Mouse (Mus musculus): ENCODE measurements at regions not wholly inside any gene's neighbourhood (a gene's known extent, or its start where the extent isn't known, plus 50 kb on each side); places are given as distances from the start of the nearest gene placed in this dataset.

DNA sequence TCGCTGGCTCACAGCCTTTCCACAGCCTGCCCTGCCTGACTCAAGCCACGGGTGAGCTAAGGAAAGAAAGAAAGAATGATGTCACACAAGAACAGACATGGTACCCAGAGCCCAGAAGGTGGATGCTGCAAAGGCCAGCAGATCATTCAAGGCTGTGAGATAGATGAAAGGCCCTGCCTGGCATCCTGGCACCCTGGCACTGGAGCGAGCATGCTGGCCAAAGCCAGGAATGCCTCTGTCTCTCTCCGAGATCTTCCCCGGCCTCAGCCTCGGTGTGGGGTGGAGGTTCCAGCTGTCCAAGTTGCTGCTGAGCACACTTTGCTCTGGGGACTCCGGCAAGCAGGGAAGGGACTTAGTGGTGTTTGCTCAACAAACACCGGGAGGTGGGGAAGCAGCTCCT lies 116.4 kb upstream of the Lhx5 start:
- no peak for DNase-seq (ENCODE audit: low spot score)

DNA sequence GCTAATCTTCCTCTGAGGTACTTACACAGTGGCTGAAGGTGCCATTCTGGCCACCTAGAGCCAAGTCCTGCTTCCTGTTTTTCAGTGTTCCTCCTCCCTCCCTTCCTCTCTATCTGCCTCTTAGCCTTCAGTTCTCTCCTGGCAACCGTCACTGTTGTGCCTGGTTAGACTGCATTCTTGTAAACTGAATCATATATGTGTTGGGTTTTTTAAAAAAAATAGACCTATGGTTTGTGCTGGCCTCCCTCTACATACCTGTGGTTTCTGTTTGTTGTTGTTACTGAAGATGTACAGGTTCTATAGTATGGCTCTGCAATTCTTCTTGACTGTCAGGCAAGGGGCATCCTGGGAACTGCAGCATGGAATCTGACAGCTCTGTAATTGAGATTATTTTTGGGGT lies 112.5 kb upstream of the Lhx5 start:
- DNase-seq (ENCODE audit: low spot score): no peak

DNA sequence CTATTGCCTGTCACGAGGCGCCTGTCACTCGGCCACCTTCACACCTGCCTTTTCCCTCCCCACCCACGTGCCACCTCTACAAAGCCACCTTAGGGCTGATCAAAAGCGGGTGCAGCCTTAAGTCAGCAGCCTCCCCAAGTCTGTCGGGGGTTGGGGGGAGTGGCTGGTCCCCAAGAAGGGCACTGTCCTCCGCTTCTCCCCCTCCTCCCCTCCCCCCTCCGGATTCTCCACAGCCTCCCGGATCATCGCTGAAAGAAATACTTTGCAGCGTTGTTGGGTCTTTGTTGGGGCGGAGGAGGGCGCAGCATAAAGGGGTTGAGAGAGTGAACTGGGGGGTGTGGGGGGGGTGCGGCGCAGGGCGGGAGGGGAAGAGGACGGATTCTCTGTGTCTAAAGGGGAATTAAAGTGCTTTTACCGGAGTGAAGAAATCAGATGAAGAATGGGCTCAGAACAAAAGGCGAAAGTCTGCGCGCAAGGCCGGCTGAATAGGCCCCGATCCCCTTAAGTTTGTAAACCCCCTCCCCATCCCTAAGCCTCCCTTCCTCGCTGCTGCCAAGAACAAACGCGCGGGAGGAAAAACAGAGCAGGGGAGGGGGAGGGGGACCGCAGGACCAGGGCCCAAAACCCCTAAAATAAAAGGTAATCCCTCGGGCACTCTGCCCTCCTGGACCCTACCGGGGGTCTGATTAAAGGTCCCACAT lies 109.3 kb upstream of the Lhx5 start:
- no peak for DNase-seq (ENCODE audit: low spot score)

DNA sequence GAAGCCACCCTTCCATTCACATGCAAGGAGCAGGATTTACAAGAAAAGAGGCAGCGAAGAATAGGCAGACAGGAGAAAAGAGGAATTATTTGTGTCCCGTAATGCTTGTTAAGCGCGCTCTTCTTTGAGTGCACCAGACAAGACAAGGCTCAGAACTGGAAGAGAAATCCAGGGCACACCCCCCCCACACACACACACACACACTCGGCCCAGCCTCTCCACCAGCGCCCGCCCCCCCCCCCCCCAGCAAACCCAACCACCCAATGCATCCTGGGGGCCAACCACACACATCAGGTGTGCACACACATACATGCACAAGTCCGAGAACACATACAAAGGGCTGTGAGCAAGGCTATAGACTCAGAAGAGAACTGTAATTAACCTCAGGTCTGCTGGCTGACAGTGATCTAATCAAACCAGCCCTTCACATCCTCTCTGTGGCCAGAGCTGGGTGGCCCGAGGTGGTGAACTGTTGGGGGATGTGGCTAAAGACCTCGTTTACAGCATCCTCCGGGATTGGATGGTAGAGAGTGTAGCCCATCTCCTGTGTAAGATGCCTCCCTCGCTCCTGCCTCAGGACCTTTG lies 108.7 kb upstream of the Lhx5 start:
- DNase-seq (ENCODE audit: low spot score): no peak

DNA sequence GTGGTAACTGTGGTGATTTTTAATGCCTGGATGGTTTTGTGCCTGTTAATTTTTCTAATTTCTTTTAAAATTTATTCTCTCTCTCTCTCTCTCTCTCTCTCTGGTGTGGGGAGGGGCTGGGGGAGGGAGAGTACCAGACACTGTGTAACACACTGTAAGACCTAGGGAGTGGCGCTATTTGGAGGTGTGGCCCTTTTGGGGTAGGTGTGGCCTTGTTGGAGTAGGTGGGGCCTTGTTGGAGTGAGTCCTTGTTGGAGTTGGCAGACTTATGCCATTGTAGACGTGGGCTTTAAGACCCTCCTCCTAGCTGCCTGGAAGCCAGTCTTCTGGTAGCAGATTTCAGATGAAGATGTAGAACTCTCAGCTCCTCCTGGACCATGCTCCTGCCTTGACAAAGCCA lies 107.4 kb upstream of the Lhx5 start:
- DNase-seq (ENCODE audit: low spot score): no peak

DNA sequence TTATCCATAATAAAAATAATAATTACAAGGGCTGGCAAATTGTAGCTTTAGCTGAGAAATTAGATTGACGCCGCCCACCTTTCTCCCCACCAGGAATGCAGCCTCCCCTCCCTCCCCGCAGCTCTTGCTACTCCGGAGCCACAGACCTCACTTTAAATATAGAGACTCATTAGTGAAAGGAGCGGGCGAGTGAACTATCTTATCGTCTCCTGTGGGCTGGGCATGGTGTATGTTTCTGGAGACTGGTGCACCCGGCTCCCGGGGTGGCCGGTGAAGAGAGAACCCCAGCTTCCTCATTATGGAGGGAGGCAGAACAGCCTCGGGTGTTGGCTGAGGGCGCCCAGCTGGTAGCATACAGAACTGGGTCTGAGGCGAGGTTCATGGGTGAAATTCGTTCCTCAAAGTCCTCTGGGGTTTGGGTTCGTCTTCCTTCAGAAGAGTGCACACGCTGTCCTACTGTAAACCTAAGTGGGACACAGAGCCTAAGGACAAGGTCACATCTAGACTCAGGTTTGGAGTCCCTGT lies 106.1 kb upstream of the Lhx5 start:
- DNase-seq (ENCODE audit: low spot score): no peak

DNA sequence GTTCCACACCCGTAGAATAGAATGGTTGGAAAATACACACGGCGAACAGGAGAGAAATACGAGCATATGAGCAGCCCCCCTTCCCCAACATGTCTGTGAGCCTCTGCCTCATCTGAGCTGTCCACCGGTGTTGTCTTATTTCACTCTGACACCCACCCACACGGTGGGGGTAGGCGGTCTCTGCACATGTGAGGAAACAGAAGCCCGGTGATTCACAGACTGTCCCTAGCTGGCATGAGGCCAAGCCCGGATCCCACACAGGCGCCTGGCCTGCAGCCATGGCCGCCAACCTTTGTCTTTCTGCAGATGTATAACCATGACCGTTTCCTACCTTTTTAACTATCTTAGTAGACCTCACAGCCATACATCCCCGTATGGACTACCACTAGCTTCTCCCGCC lies 99.5 kb upstream of the Lhx5 start:
- no peak for DNase-seq (ENCODE audit: low spot score)

DNA sequence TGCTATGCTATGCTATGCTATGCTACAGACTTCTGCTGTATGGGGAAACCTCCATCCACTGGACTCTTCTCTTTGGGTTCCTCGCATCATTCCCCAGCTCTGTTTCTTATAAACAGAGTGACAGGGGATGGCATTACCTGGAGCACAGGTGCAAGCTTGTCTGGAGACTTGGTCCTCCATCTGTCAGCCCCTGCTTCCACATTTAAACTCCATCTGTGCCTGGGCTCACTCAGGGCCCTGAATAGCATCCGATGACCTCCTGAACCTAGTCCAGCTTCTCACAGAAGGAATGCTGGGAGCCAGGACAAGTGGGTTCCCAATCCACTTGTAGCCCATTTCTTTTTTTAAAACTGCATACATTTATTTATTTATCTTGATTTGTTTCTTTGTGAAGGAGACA lies 92.3 kb upstream of the Lhx5 start:
- DNase-seq (ENCODE audit: low spot score): no peak

DNA sequence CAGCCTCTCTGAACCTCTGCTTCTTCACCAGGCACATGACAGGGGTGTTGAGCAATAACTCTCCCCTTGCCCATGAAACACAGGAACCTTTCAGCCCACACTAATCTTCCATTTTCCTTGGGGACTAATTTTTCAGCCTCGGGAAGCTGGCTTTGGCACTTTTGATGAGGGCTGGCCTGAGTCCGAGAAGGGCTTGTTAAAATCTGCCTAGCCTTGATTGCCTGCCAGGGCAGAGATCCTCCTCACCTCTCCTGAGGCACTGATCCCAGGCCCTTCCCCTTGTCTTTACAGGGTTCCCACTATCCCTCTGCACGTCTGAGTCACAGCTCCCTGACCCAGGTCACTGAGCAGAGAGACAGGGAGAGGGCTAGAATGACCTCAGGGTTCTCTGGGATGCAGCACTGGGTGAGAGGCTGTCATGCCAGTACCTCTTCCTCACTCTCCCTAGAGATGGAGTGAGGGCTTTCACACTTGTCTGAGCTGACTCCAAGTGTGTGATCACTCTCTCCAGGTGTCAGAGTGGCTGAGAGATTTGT lies 90.7 kb upstream of the Lhx5 start:
- DNase-seq (ENCODE audit: low spot score): no peak

DNA sequence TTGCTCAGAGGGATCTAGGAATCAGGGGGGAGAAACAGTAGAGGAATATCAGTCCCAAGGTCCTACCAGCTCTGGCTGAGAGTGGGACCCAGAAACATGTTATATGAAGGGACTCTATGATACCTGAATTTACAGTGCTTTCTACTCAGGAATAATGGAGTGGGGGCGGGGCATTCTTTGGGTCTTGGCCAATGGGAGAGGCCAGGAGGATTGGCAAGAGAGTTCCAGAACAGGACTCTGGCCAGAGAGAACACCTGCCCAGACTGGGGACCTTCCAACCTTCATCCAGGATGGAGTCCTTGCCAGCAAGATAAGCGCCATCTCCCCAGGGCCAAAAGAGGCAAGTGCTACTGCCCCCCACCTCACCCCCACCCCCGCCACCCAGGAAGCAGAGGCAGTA lies 81.0 kb upstream of the Lhx5 start:
- DNase-seq (ENCODE audit: low spot score): no peak

DNA sequence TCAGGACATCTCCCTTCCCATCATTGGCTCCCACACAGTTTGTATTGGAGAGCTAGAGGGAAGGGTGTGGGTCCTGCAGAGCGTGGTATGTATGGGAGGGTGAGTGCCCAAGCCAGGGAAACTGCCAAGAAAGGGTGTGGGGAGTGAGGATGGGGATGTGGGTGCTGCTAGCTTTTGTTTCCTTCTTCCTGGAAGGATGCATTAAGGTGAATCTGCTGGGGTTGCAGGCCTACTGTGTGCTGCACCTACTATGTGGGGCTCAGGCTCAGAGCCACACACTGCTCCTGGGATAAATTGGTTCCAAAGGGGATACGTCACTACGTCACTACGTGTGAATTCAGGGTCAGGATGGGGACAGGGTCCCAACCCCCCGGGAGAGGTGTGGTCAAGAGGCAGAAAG lies 79.7 kb upstream of the Lhx5 start:
- DNase-seq (ENCODE audit: low spot score): no peak

DNA sequence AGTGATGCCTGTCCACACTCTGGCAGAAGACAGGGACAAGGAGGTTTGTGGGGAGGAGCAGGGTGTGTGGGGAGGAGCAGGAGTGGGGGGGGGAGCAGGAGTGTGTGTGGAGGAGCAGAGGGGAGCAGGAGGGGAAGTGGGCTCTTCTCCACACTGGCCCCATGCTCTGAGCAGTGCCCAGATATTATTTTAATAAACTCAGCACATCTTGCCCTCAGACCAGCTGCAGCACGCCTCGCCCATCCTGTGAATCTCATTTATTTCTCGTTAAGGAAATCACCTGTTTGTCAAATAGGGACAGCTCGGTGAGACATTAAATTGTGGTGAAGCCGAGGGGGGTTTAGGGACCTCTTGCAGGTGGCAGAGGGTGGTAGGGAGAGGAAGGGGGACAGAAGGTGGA lies 77.8 kb upstream of the Lhx5 start:
- DNase-seq (ENCODE audit: low spot score): no peak

DNA sequence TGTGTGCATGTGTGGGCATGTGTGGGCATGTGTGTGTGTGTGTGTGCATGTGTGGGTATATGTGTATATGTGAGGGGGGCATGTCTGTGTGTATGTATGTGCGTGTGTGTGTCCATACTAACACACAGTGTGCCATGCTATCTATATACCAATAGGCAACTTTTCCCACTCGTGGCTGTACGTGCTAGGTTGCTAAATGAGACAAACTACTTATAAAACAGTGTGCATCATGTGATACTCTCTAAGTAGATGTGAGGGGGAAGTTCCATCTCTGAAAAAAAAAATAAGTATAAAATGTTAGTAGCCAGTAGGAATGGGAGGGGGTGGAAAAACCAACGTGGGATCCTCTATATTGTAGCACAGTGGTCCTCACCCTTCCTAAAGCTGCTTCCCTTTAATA lies 74.5 kb upstream of the Lhx5 start:
- DNase-seq (ENCODE audit: low spot score): no peak

DNA sequence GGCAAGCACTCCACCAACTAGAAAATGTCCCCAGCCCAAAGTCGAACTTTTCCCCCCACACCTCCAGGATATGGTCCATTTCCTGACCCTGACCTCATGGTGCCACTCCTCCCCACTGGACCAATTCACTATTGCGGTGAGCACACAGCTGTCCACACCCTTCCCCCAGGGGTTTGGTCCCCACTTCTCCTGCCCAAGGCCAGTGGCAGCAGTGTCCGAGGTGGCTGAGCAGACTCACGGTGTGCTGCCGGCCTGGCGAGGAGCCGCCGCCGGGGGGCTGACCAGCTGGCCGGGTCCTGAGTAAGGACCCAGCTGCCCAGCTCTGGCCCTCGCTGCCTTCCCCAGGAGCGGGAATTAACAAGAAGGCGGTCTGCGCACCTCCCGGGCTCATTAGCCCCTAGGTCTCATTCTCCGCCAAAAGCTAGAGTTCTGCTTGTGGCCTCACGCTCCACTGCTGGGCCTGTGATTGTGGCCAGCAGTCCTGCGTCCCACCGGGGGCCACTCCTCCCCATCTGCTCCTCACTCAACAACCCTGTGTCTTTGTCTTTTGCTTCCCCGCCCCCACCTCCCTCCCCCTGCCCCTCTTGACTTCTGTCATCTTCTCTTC lies 73.3 kb upstream of the Lhx5 start:
- no peak for DNase-seq (ENCODE audit: low spot score)

DNA sequence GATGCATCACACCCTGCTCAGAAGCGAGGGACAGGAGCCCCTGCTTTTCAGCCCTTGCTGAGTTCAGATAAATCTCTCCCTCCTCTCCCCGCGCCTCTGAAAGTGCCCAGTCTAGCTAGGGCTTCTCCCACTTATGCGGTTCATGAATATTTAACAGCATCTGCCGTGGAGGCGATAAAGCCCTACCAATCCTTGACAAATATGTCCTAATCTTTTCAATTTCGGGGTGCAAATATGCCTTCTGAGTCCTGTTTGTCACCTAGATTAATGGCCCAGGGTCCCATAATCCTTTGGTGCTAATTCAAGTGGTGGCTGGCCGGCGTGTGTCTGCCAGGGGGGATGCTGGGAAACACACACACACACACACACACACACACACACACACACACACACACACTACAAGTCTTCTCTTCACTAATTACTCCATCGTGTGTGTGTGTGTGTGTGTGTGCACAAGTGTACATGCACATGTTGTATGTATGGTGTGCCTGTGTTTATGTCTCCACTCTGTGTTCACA lies 65.5 kb upstream of the Lhx5 start:
- DNase-seq (ENCODE audit: low spot score): no peak

DNA sequence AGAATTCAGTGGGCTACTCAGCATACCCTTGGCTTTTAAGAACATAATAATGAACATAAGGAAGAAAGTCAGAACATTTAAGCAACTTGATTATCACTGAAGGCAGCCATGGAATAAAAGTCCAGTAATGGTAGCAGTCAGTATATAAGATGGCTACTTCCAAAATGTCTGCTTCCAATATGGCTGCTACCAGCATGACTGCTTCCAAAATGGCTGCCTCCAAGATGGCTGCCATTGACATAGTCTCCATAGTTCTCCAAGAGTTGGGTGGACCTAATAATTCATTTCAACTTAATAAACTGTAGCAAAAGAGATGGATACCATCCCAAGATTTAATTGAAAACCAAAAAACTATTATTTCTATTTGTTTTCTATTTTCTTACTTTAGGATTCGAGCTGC lies 62.7 kb upstream of the Lhx5 start:
- DNase-seq (ENCODE audit: low spot score): no peak

DNA sequence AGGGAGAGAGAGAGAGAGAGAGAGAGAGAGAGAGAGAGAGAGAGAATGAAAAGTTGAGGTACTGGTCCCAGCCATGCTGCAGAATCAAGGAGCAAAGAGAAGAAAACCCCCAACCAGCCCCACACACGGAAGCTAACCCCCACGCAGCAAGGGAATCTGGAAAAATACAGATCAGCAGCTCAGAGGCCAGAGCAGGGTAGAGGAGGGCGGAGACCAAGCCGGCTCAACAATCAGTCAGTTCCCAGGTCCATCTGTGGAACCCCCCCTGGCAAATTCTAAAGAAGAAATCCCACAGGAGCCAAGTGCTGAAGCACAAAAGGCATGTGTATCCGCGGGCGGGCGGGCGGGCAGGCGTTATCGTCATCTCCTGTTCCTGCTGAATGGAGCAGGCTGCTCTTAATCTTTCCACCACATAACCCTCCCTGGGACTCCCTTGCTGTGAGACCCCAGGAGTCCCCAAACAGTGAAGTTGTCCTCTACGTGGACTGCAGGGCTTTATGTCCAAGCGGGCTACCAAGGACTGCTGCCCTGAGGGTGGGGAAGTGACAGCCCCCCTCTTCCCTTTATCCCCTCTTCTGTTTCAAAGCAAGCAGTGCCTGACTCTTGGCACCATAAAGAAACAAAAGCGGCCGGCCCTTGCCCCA lies 60.2 kb upstream of the Lhx5 start:
- DNase-seq (ENCODE audit: low spot score): no peak

DNA sequence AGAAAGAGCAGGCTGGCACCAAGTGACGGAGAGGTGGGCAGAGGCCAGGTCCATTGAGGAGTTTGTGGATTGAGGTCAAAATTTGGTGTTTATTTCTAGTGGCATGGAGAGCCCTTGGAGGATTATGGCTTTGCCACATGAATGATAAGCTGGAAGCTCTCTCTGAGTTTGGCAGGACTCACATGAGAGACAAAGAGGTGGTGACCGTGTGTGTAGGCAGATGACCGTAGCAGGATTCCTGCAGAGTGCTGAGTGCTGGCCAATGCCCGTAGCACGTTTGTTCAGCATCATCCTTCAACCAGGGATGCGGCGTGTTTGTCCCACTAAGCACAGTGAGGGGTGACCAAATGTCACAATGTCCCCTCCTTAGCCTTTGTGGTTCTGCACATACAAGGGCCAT lies 58.1 kb upstream of the Lhx5 start:
- no peak for DNase-seq (ENCODE audit: low spot score)
